Mouse (Mus musculus) intestine, embryonic 14.5 days (tissue): ENCODE data around the gene Tmem39b. TPM values are rescaled to one million over a fixed set of nuclear protein-coding genes. Genes with fewer than 3 reads are reported as not detected.

Experiments
- ATAC-seq: fragments of 200-750 bp; cut with Nextera tagmentation; replicated peaks from 2 replicates; pipeline ENCODE4 v1.8.0; 2017; ENCODE audit warnings: low read depth, moderate number of reproducible peaks, moderate TSS enrichment, moderate library complexity; ENCODE audit not compliant: low FRiP score, low TSS enrichment
- DNase-seq: peaks from one replicate; pipeline ENCODE4 v3.0.0-alpha.2; 2018; ENCODE audit warnings: low spot score
- H3K27ac ChIP-seq: fragments of 300-500 bp; sonication (generic); 2 replicates; pipeline ENCODE4 v1.5.1; 2014; ENCODE audit warnings: low read depth, mild to moderate bottlenecking, control low read depth
- H3K27me3 ChIP-seq: fragments of 300-500 bp; sonication (generic); replicated peaks from 2 replicates; pipeline ENCODE4 v1.6.1; 2014; ENCODE audit warnings: low read length, control low read depth; ENCODE audit not compliant: control insufficient read depth, insufficient read depth
- H3K36me3 ChIP-seq: fragments of 300-500 bp; sonication (generic); 2 replicates; pipeline ENCODE4 v1.6.1; 2014; ENCODE audit warnings: low read length, control low read depth; ENCODE audit not compliant: control insufficient read depth, insufficient read depth
- H3K4me1 ChIP-seq: fragments of 300-500 bp; sonication (generic); replicated peaks from 2 replicates; pipeline ENCODE4 v1.6.1; 2014; ENCODE audit warnings: low read length, control low read depth, mixed read lengths; ENCODE audit not compliant: control insufficient read depth, insufficient read depth
- H3K4me2 ChIP-seq: fragments of 300-500 bp; sonication (generic); 2 replicates; pipeline ENCODE4 v1.6.1; 2014; ENCODE audit warnings: low read length
- H3K4me3 ChIP-seq: fragments of 300-500 bp; sonication (generic); 2 replicates; pipeline ENCODE4 v1.5.1; 2014; ENCODE audit warnings: low read depth, low read length, control low read depth, mixed read lengths
- H3K9ac ChIP-seq: fragments of 300-500 bp; sonication (generic); 2 replicates; pipeline ENCODE4 v1.6.1; 2014; ENCODE audit warnings: mild to moderate bottlenecking, low read length
- H3K9me3 ChIP-seq: fragments of 300-500 bp; sonication (generic); 2 replicates; pipeline ENCODE4 v1.6.1; 2016; ENCODE audit warnings: low read length, control low read depth; ENCODE audit not compliant: control insufficient read depth
- WGBS: fragments of 180-500 bp; shearing (Covaris S2); extraction: QIAGEN DNeasy Blood & Tissue Kit; methylation state at CpG from one replicate; pipeline ENCODE4 v1.1.7; 2014; 5-methylcytosine and 5-hydroxymethylcytosine counted together
- polyA plus RNA-seq: library from polyadenylated mRNA; unstranded; fragments of >200 nt; fragmentation: Nextera tagmentation; extraction: Ambion mirVana; gene quantifications from 2 replicates; pipeline ENCODE4 v1.2.1, GENCODE M21; 2014

The Tmem39b gene
- polyA plus RNA-seq, result 26.6 and 28.9 TPM in 2 replicates

DNA sequence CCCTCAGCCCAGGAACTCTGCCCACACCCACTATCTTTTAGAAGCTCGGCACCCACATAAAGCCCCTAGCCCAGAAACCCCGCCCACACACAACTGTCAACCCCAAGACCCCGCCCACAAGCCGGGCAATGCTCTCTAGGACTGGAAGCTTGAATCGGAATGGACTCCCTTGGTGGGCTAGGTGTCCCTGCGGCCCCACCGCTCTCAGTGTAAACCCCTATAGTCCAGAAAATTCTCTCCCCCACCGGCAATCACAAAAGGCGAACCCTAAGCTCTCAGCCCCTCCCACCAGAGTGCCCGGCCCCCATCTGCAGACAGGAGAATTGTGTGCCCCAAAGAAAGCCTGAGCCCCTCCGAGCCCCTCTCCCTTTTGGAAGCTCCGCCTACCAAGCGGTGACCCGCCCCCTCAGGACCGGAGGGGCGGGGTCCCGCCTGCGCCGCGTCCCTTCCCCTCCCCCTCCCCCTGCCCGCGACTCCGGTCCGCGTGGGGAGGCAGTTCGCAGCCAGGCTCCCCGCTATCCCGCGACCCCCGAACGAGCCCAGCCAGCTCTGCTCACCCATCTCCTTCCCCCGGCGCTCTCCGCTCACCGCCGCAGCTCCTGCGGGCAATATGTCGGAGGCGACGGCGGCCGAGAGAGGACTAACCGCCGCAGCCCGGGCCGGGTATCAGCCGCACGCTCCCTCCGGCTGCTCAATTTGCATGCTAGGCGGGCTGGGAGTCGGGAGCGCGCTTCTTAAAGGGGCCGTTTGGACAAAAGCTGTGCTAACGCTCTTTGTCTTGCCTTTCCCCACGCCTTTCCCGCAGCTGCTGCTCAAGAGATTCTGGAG lies at the start of gene Tmem39b:
Gene Tmem39b, minus strand, starts transcription at position 681 of the 828 bp plus-strand sequence.
- Histone ChIP-seq H3K36me3 (peaks cover 27% of the 10 kb centered on the region), H3K27me3 (no peaks in the 10 kb centered on the region), H3K4me3 (peak within 1 kb of the TSS; percentile 60), H3K4me1 (peaks cover 6% of the 10 kb centered on the region), H3K4me2 (peak within 1 kb of the TSS; percentile 57), H3K9me3 (no peaks in the 10 kb centered on the region), H3K27ac (peak within 1 kb of the TSS; percentile 84), H3K9ac (peak within 1 kb of the TSS; percentile 57)
- peak; percentile 93 for DNase-seq
- WGBS, result under 1% methylated on average over 56 of the region's 57 CpGs
- peak; percentile 83 for ATAC-seq

DNA sequence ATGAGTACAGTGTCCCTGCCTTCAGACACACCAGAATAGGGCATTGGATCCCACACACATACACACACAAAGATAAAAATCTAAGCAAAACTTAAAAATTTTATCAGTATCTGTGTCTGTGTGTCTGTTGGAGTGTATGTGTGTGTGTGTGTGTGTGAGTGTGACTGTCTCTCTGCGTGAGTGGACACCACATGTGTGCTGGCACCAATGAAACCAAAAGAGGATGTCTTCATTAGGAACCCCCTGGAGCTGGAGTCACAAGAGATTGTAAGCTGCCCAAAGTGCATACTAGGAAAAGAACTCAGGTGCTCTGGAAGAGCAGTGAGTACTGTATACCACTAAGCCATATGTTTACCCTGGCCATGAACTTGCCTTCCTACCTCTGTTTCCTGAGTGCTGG lies 49.5 kb upstream of the Tmem39b start:
- Histone ChIP-seq H3K27ac (no peak overlapping the region), H3K9ac (no peak overlapping the region), H3K36me3 (no peaks in the 10 kb centered on the region), H3K4me1 (no peaks in the 10 kb centered on the region), H3K27me3 (no peaks in the 10 kb centered on the region), H3K4me2 (no peak overlapping the region), H3K4me3 (no peak overlapping the region), H3K9me3 (no peaks in the 10 kb centered on the region)
- ATAC-seq (no peak), DNase-seq (no peak)
- 58% methylated on average over 1 of the region's 1 CpGs for WGBS

DNA sequence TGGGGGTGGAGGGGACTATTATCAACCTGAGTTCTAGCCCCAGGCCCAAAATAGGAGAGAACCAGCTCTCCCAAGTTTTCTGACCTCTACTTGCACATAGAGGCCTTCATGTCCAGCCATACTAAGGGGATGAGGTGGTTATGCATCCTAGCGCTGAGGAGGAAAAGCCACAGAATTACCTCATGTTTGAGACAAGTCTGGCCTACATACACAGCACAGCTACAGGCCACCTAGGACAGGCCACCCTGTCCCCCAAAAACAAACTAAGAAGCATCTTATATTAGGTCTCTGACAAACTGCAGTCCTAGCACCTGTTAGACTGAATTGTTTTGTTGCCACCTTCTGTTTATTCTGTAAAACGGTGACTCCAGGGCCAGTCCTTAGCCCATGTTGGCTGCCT lies 46.9 kb upstream of the Tmem39b start:
- no peaks in the 10 kb centered on the region for H3K27me3 ChIP-seq
- peak overlapping the region; percentile 96 for H3K9ac ChIP-seq
- peak overlapping the region; percentile 99 for H3K4me3 ChIP-seq
- WGBS, result 18% methylated on average over 2 of the region's 2 CpGs
- peak overlapping the region; percentile 99 for H3K27ac ChIP-seq
- H3K36me3 ChIP-seq, result no peaks in the 10 kb centered on the region
- H3K4me2 ChIP-seq, result peak overlapping the region; percentile 64
- no peak for DNase-seq
- peaks cover 15% of the 10 kb centered on the region for H3K4me1 ChIP-seq
- H3K9me3 ChIP-seq, result no peaks in the 10 kb centered on the region
- no peak for ATAC-seq

DNA sequence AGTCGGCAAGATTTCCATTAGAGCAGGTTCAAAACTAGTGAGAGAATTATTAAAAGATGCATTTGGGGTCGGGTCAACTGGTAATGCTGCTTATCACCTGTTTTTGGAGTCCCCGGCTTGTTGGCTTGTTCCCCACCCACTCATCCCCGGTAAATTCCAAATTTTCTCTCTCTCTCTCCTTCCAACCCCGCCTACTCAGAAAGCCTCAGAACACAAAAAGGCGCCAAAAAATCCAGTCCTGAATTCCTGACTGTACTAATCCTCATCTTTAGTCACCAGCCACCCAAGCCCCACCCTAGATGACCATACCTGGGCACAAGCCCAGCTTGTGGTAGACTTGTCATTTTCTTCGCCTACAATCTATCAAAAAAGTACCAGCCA lies 46.4 kb upstream of the Tmem39b start:
- Histone ChIP-seq H3K27ac (peak overlapping the region; percentile 99), H3K9ac (peak overlapping the region; percentile 96), H3K9me3 (no peaks in the 10 kb centered on the region), H3K27me3 (no peaks in the 10 kb centered on the region), H3K4me1 (peaks cover 15% of the 10 kb centered on the region), H3K4me3 (peak overlapping the region; percentile 99), H3K36me3 (no peaks in the 10 kb centered on the region), H3K4me2 (peak overlapping the region; percentile 64)
- ATAC-seq, result 0 out of 2 replicates have a peak, but pooled peaks have one; percentile 8
- WGBS, result 4% methylated on average over 7 of the region's 7 CpGs
- DNase-seq, result no peak

DNA sequence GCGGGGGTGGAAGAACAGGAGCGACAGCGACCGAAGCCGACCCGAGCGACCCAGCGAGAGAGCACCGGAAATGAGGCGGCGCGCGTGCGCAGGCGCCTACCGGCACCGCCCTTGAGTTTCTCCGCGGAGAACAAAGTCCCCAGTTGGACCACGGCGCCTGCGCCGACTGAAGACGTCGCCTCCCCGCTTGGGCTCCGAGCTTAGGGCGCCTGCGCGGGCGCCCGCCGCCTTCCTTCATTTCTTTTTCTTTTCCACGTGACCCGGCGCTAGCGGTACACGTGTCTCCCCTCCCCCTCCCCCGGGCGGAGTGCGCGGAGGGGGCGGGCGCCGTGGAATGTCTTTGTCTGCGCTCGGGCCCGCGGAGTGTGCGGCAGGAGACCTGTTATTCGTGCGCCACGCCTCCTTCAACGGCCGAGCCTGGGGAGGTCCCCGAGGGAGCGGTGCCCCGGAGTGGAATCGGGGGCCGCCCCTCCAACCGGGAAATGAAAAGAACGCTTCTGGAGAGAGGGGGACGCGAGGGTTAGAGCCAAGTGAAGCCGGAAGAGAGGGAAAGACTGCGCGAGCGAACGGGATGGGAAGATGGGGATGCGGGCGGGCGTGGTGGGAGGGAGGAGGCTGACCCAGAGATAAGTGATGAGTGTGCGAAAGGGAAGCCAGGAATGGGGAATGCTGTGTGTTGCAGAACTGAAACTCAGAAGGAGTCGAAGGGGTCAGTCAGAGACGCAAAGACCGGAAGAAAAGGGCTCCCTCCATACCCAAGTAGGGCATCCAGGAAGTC lies 45.8 kb upstream of the Tmem39b start, which contains the start of gene Khdrbs1:
Gene Khdrbs1, minus strand, starts transcription at position 72 of the 778 bp plus-strand sequence.
- H3K9me3 ChIP-seq, result no peaks in the 10 kb centered on the region
- ATAC-seq (peak; percentile 92), DNase-seq (peak; percentile 99)
- peaks cover 15% of the 10 kb centered on the region for H3K4me1 ChIP-seq
- under 1% methylated on average over 74 of the region's 76 CpGs for WGBS
- peak within 1 kb of the TSS; percentile 99 for H3K27ac ChIP-seq
- H3K36me3 ChIP-seq, result no peaks in the 10 kb centered on the region
- H3K9ac ChIP-seq, result peak within 1 kb of the TSS; percentile 96
- H3K4me3 ChIP-seq, result peak within 1 kb of the TSS; percentile 99
- no peaks in the 10 kb centered on the region for H3K27me3 ChIP-seq
- peak within 1 kb of the TSS; percentile 65 for H3K4me2 ChIP-seq

DNA sequence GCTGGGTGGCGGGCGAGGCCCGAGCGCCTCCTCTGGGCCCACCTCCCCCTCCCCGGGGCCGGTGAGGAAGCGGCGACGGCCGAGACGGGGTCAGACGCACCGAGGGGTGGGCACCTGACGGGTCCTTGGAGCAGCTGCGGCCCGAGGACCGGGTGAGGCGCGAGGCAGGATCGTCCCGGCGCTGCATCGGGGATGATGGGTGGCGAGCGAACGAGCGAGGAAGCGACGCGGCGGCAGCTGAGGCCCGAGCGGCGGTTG lies 45.3 kb upstream of the Tmem39b start:
- 0% methylated on average over 30 of the region's 34 CpGs for WGBS
- H3K27ac ChIP-seq, result peak overlapping the region; percentile 99
- ATAC-seq (peak; percentile 53; the same call in 1 of the 2 replicates), DNase-seq (no peak)
- peak overlapping the region; percentile 96 for H3K9ac ChIP-seq
- no peaks in the 10 kb centered on the region for H3K9me3 ChIP-seq
- H3K4me2 ChIP-seq, result peak overlapping the region; percentile 65
- no peaks in the 10 kb centered on the region for H3K36me3 ChIP-seq
- peak overlapping the region; percentile 99 for H3K4me3 ChIP-seq
- no peaks in the 10 kb centered on the region for H3K27me3 ChIP-seq
- H3K4me1 ChIP-seq, result peaks cover 15% of the 10 kb centered on the region

DNA sequence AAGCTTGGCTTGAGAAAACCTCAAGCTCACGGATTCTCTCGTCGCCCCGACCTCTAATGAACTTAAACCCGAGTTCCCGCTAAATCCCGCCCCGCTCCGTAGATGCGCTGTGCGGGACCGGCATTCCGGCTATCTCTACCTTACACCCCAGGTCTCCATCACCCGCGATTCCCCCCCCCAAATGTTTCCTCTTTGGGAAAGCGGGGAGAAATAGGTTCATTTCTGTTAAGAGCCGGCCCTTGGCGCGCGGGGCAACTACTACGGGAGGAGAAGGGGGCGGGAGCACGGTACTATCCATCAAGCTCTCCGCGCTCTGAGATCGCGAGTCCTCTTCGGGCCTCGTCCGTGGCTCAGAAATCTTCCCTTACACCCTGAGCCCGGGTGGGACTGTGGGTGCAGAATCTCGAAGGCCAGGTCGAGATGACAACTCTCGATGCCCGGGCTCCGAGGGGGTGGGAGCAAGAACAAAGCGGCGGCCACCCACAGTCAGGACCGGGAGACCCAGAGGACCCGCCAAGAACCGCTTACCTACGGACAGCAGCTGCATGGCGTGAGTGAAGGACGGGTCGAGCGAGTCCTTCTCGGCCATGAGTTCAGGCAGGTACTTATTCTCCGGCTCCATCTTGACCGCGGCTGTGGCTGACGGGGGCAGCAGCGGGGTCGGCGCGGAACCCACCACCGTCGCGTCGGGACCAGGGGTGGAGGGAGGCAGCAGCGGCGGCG lies 44.8 kb upstream of the Tmem39b start:
- peak overlapping the region; percentile 65 for H3K4me2 ChIP-seq
- ATAC-seq (peak; percentile 5; the same call in 1 of the 2 replicates), DNase-seq (peak; percentile 82)
- H3K4me3 ChIP-seq, result peak overlapping the region; percentile 99
- H3K4me1 ChIP-seq, result peaks cover 15% of the 10 kb centered on the region
- no peaks in the 10 kb centered on the region for H3K27me3 ChIP-seq
- peak overlapping the region; percentile 99 for H3K27ac ChIP-seq
- WGBS, result under 1% methylated on average over 60 of the region's 62 CpGs
- H3K9me3 ChIP-seq, result no peaks in the 10 kb centered on the region
- H3K36me3 ChIP-seq, result no peaks in the 10 kb centered on the region
- peak overlapping the region; percentile 96 for H3K9ac ChIP-seq

DNA sequence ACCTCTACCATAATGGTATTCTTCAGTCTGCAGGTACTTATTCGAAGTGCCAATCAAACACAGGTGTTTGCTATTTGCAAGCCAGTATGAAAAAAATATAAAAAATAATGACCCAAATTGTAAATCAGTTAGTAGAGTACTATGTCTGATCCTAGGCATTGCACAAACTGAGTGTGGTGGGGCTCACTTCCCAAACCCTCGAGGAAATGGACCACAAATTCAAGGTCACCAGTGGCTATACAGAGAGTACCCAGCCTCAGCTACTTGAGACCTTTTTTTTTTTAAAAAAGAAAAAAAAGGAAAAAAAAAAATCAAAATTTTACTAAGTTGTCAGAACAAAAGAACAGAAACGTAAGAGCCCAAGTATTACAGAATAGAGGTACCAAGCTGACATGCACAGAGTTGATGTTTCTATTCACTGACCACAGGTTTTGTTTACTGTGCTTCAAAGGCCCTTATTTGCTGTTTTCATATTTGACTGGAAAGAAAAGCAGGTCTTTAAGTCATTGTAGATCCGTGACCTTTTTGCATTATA lies 42.5 kb upstream of the Tmem39b start:
- Histone ChIP-seq H3K9ac (no peak overlapping the region), H3K27ac (no peak overlapping the region), H3K4me2 (peak overlapping the region; percentile 65; the same call in 1 of the 2 replicates), H3K36me3 (no peaks in the 10 kb centered on the region), H3K4me3 (no peak overlapping the region), H3K4me1 (peaks cover 15% of the 10 kb centered on the region), H3K9me3 (no peaks in the 10 kb centered on the region), H3K27me3 (no peaks in the 10 kb centered on the region)
- ATAC-seq (no peak), DNase-seq (no peak)
- WGBS, result 73% methylated on average over 4 of the region's 4 CpGs
